Mouse (Mus musculus): Measurements from ENCODE around the gene Traf6. TPM values are rescaled to one million over a fixed set of nuclear protein-coding genes. Genes with fewer than 3 reads are reported as not detected.
A peak's percentile ranks its signal among the peaks of the same experiment; 100 is the strongest.
"Not testable (repeated sequence)": the region's sequence is repeated elsewhere in the genome, so short reads cannot be mapped to it uniquely, and the experiment has no call there.

The Traf6 gene
- polyA plus RNA-seq, 2 experiments from 2014 or later: 13.2 to 15.5 TPM

DNA sequence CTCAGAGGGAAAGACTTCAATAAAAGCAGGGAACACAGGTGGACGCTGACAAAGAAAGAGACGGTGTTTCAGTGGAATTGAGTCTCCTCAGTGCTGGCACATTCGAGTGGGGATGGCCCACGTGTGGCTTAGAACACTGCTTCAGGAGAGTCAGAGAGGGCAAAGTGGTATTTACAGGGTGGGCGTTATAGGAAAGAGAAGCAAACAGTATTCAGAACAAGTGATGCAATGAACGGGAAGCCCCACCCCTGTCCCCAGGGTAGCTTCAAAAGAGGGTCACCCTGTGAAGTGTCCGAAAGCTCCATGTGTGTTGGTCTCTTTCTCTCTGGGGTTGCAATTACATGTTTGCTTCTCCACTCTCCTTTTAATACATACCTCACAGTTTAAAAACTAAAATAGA, 17.4 kb downstream of the Traf6 start:
- no peak for ATAC-seq

DNA sequence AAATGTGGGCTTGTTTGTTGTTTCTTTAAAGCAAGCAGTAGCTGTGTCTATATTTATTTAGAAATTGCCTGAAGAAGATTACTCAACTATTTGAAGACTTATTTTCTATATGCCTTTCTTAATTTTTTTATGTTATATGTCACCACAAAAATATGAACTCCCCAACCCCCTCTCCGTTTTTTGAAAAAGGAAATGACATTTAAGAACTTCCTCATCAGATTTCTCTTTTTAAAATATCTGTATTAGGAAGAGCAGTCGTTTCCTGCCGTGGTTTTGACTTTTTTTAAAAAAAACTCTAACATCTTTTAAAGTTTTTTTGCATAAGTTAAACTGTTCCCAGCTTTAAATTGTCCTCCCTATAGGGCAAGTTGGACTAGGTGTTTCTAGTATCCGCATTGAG, 21.1 kb downstream of the Traf6 start:
- ATAC-seq: peak; percentile 54

DNA sequence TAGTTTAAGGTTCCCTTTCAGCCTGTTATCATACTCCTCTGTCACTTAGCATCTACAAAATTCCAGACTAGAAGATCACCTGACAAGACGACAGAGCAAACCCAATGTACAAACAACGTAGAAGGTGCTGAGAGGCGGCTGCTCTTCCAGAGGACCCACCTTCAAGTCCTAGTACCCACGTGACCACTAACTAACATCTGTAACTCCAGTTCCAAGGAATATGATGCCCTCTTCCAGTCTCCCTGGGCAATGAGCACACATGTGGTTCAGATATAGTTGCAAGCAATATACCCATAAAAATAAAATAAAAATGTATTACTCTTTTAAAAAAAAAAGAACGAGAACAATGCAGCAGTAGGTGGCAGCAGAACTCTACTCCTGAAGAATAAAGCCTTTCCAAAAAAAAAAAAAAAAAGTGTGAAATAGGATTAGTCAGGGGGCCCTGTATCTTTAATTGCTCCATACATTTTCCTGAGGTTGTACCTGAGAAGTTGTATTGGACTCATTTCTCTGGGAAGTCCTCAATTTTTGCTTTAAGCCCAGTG, 27.8 kb downstream of the Traf6 start:
- no peak for ATAC-seq

DNA sequence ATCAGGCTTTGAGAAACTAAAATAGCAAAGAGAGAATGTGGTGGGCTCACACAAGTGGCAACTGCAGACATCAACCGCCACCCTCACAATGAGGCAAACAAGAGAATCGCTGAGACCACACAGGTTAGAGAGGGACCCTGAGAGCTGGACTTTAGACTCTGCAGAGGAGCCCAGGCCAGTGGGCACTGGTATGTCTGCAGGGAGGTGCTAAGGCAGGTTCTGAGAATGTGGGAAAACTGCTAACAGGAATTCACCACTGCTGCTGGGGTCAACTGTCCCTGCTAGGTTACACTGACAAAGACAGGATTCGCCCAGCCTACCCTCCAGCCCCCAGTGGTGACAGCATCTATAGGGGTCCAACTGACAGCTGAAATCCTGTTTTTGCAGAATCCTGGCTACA, 33.4 kb downstream of the Traf6 start:
- no peak for ATAC-seq

DNA sequence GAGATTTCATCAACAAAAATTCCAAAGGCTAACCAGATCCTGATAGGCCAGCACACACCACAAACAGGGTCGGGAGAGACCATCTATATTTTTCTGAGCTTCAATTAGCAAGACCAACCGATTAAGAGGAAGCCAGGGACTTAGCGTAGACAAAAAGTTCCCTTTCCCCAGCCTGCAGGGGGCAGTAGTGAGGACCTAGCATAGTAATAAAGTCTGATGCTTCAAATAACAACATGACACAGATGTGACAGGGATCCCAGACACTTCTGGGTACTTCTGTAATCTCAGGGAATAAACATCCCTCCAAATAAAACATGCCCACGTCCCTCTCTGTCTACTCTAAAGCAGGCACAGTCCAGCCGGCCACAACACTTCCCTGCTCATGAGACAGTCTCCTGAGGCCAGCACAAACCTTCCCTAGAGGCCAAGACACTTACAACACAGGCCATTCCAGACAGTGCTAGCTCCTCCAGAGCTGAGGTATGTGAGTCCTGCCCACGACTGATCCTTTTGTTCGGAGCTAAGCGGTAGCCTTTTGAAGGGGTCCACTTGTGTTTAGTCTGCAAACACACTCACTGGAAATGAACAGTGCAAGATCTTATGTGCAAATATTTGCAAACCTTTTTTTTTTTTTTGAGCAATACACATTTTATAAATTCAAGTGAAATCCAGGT, 37.6 kb downstream of the Traf6 start:
- peak; percentile 70 for ATAC-seq

DNA sequence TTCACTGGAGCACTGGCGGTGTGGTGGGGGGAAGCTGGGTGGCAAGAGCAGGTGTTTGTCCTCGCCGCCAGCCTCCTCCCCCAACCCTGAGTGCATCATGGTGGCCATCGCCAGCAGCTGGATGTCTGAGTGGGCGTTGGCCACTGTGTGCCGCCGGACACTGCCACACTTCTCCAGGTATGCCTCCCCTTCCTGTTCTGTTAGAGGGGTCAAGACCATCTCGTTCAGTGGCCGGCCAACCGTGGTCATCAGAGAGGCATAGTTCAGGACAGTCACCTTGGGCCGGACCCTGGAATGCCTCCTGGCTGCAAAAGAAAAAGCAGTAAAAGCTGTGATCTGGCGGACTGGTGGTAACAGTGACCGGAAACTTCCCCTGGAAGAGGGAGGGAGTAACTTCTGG, 38.9 kb downstream of the Traf6 start:
- ATAC-seq: no peak

DNA sequence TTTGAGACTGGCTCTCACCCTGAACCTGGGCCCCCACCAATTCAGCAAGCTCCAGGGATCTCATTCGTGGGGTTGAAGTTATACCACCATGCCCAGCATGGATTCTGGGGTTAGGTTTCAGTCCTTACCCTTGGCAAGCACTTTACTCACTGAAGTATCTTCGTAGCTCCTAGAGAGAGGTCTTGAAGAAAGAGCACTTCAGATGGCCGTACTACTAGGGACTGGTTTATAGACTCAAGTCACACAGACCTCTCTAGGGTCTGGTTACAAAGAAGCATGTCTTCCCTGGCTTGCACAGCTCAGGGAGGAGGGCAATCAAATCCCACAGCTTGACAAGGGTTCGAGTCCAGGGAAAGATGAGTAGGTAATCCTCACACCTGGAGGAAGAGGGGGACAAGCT, 43.6 kb downstream of the Traf6 start:
- ATAC-seq: no peak

DNA sequence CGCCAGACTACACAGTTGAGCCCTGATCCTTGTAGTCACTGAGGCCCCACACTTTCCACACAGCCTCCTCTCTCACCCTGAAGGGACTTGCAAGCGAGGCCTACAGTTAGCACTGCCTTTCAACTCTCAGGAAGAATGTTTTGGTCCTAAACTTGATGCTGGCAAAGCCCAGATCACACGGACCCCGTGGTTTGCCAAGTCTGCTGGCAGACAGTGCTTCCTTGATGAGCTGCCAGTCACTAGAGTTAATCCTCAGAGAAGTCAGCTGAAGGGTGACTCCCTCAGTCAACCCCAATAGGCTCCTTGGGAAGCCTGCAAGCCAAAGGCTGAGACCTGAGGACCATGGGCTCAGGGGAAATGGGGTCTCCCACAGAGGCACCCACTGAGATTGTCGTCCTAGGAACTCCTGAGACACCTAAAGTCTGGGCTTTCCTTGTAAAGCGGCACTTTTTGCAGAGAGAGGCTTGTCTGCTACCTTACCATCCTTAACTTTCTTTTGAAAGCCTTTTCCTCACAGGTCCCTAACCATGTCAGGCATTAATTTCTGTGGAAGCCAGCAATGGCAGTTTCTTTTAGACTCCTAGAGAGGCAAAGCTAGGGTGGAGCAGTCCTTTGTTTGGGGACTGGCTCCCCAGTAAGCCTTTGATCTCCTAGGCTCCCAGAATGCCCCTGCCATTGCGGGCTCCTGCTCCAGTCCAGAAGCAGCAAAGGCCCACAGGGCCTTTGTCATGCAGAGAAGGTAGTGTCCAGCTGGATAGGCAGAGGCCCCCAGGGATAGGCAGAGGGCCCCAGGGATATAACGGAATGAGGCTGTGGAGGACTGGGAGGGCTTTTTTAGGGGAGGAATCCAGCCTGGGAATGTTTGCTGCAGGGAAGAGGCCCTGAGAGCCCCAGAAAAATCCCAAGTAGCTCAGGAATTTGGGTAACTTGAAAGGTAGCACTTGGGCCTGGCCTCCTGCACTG, 44.4 kb downstream of the Traf6 start:
- no peak for ATAC-seq

DNA sequence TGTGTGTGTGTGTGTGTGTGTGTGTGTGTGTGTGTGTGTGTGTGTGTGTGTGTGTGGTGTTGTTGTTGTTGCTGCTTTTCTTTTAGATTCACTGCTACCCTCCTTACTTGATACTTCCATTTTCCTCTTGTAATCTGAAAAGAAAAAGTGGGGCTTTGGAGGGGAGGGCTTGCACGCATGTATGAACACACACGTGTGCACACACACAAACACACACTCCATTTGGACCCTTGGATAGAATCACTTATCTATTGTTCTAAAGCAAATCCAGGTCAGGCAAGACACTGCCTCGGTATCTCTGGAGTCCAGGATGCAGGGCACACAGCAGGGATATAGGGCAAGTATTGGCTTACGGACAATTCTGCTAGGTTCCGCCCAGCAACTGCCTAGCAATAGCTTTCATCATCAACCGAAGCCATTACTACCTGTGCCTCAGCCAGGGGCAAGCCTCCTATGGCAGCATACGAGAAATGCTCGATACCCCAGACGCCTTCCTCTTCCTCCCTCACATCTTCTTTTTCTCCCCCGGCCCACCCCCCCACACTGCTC, 45.2 kb downstream of the Traf6 start:
- no peak for ATAC-seq

DNA sequence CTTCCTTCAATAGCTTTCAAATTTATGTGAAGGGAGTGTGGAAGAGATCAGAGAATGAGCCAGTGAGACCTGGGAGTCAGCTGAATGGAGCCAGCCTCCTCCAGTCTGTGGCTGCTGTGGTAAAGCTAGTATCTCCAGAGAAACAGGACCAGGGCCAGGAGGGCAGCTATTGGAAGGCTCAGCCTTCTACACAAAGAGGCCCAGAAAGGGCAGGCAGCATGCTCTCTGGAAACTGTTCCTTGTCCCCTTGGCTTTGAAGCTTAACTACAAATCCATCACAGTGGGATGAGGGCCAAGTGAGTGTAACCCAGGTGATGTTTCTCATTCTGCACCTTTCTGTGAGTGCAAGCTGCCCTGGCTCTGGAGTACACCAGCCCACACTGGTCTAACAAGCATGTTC, 49.6 kb downstream of the Traf6 start:
- no peak for ATAC-seq

DNA sequence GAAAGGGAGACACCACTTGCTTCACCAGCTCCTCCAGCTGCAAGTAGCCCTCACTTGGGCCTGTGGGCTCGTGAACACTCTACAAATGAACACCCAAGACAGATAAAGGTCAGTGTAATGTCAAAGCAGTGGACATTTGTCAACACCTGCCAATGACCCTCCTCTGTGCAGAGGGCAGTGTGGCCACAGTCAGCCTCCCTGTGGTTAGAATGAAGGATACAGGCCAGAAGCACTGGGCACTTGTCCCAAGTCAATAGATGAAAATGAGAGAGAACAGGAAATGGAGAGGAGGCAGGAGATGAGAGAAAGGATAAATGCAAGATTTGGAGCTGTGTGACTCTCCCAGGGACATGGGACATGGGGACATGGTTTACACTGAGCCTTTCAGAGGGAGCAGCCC, 51.2 kb downstream of the Traf6 start:
- no peak for ATAC-seq

DNA sequence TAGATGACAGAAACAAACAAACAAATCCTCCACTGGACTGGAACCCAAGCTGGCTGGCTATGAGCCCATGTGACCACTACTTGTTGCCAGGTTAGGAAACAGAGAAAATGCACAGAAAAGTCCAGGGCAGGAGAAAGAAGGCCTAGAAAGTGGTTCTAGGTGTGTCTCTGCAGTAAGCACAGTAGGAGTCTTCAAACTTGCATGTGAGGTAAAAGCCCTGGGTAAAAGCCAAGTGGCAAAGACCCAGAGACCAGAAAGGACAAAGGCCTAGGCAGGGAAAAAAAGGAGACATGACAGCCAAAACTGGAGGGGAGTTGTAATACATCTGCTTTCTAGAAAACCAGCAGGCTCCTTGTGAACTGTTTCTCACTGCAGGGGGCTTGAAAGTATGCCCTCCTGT, 52.7 kb downstream of the Traf6 start:
- ATAC-seq: no peak

DNA sequence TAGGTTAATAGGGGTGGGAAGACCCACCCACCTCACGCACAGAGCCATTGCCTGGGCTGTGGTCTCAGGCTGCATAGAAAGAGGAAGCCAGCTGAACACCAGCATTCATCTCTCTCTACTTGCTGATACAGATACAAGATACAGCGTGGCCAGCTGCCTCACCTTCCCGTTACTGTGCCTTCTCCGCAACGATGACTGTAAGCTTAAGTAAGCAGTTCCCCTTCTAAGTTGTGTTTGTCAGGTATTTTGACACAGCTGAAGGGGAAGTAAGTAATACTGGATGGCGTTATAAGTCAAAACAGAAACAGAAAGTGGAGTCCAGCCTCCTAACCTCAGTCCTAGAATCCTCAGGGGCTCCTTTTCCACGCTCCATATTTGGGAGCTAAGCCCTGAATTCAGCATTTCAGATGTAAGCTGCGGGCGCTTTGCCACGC, 54.6 kb downstream of the Traf6 start:
- peak; percentile 72 for ATAC-seq

DNA sequence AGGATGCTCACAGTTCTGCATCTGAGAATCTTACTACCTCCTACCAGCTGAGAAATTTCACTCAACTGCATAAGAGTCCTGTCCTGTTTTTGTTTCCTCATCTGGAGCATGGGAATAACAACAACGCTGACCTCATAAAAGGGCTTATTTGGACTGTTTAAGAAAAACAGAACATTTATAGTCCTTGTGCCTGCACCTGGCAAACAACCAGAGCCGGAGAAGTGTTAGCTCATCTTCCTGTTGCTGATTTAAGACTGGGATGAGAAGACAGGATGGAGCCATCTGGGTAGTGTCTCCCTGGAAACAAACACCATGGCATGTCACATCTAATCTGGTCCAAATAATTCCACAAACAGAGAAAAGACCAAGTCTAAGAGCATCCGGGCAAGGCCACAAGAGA, 55.3 kb downstream of the Traf6 start:
- no peak for ATAC-seq

DNA sequence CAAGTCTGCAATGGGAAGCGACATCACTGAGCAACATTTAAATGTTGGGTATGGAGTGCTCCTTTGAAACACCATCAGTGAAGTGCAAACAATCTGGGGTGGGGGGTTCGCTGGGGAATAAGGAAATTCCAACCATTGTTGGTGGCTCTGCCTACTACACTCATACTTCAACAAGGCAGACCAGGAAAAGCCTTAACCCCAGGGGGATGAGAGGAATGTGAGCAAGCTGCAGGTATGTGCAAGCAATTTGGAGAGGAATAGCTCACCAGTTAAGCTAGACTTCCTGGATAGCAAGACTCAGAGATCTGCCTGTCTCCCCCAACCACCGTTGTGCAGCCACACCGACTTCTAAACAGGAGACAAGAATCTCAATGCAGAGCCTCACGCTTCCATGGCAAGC, 61.7 kb downstream of the Traf6 start:
- no peak for ATAC-seq

DNA sequence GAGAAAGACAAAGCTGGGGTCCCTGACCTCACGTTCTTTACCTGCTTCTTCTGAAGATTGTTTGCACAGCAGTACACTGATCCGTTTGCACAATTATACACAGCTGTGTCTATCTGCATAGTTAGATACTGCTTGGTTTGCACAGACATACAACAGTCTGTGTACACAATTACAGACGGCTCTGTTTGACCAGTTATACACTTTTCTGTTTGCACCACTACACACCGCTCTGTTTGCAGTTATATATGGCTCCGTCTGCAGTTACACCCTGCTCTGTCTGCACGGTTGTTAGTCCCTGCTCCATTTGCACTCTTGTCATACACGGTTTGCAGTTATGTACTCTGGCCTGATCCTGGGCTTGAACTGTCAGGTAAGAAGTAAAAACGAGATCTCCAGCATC, 63.4 kb downstream of the Traf6 start:
- no peak for ATAC-seq

DNA sequence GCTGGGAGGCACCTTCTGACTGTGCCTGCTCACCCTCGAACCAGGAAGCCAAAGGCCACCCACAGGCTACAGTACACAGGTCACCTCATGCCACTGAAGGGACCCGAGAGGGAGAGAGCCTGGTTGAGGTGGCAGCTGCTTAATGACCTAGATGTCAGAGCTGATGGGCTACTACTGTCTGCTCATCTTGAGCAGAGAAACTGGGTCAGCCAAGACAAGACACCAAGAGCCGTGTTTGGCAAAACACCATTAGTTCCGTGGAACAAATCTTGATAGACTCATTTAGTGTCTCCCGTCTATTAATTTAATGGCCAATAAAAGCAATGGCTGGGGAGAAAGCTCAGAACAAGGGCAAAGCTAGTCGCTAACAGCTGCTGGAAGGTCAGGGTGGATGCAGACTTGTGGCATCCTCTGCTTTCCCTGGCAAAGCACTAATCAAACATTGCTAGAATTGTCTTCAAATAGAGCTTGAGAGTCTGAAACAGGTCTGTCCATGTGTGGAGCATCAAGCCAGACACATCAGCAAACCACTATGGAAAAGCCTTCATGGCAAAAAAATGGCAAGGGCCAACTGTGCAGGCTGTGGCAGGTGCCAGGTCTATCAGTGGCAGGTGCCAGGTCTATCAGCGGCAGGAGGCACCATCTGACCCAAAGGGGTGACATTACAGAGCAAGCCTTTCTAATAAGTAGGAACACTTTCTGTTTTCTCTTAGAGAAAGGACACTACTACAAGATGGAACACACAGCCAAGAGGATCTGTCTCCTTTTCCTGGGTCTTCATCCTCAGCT, 64.0 kb downstream of the Traf6 start:
- no peak for ATAC-seq

DNA sequence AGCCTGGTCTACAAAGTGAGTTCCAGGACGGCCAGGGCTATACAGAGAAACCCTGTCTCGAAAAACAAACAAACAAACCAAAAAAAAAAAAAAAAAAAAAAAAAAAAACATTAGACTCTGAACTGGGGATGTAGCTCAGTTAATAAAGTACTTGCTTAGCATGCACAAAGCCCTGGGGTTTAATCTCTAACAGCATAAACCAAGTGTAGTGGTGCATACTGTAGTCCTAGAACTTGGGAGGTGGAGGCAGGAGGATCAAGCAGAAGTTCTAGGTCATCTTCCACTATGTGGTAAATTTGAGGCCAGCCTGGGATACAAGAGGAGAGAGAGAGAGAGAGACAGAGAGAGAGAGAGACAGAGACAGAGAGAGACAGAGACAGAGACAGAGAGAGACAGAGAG, 67.4 kb downstream of the Traf6 start:
- not testable (repeated sequence) for ATAC-seq

DNA sequence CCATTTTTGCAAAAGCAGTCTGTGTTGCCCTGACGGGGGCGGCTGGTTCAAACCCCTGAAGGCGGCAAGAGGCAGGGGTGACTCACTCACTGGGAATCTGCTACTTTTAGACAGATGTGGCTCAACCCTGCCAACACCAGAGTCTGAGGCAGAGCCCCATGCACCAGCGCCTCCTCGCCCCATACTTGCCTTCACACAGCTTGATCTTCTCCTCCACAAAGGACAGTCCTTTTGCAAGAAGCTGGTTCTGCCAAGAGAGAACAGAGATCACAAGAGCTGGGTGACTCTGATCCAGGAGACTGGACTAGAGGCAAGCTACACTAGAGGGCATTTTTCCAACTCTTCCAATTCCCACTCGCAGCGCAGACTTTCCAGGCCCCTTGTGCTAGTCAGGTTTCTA, 68.3 kb downstream of the Traf6 start:
- ATAC-seq: no peak

Measured in CD4-positive, CD25-positive, alpha-beta regulatory T cell, adult 4 months (primary cell).